Mouse (Mus musculus): ENCODE data around the gene Wapl. TPM values are rescaled to one million over a fixed set of nuclear protein-coding genes. Genes with fewer than 3 reads are reported as not detected.

Wapl gene
- total RNA-seq (2023) = 10 to 100 TPM; 96.9 to 98.5 TPM

DNA sequence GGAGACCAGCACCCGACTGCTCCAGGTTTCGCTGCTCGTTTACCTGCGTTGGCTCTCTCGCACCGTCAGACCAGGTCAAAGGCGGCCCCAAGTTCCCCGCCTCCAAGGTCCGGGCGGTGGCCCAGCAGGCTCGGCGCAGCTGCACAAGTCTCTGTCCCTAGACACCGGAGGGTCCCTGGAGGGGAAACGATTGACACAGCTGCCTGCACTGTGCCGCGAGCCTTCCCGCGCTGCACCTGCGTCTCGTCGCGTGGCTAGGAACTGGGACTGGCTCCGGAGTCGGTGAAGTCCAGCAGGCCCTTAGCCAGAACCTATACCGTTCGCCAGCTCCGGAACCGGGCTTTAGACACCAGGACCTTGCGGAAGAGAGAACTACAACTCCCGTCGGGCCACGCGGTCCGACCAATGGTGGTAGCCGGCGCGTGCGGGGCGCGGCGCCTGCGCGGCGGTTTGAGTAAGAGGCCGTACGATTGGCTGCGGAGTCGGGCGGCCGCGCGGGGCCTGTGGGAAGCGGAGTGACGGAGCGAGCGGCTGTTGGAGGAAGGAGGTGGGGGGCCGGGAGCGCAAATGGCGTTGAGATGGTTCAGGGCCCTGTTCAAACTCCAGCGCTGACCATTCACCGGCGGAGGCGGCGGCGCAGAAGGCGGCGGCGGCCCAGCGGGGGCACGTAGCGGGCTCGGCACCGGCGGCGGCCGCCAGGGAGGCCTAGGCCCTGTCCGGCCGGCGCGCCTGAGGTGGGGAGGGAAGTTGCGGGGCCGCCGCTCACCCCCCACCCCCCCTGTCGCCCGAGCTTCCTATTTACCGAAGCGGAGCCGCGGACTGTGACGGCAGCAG lies at the start of gene Wapl:
Gene Wapl, plus strand, starts transcription at position 534 of the 834 bp plus-strand sequence.

Other genes starting within 250 kb of the Wapl start
- gene Bmpr1a, start 170.6 kb upstream of the Wapl start, total RNA-seq (2023) = 1 to 10 TPM; 2.6 to 3.3 TPM
- gene 9230112D13Rik, start 151.1 kb upstream of the Wapl start, total RNA-seq (2023) = not detected
- gene Ldb3, start 85.2 kb upstream of the Wapl start, total RNA-seq (2023) = not detected
- gene Opn4, start 73.8 kb upstream of the Wapl start, total RNA-seq (2023) = not detected
- gene Grid1, start 146.2 kb downstream of the Wapl start, total RNA-seq (2023) = not detected

Data from T-cell, adult 66 days (primary cell).